Mouse (Mus musculus): ENCODE results near the gene Abhd2.

Abhd2 gene

DNA sequence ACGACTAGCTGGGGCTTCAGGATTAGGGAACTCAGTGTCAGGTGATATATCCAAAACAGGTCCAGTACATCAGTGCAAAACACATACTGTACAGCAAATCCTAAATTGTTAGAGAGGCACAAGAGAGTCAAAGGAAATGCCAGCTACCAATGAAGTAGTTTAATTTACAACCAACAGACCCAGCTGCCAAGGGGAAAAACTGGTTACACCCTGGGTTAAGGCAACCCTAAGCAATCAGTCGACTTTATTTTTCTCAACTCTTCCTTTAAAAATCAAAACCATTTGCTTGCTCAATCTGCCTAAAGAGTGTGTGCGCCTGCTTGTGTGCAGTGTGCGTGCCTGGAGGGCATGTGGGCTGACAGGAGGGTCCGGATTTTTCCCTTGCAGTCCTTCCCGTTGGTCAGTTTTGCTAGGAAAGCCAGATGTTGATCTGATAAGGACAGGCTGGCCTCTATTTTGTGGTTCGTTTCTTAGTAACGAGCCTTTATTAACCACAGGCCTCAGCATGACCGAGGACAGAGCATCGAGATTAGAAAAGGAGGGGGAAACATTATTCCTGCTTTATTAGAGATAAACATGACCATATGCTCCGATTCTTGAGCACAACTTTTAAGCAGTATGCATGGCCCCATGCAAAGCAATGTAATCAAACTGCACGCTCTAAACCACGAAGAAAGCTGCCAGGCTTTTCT lies 45.3 kb downstream of the Abhd2 start:
- in situ Hi-C loops (cut with MboI): no loop called here

DNA sequence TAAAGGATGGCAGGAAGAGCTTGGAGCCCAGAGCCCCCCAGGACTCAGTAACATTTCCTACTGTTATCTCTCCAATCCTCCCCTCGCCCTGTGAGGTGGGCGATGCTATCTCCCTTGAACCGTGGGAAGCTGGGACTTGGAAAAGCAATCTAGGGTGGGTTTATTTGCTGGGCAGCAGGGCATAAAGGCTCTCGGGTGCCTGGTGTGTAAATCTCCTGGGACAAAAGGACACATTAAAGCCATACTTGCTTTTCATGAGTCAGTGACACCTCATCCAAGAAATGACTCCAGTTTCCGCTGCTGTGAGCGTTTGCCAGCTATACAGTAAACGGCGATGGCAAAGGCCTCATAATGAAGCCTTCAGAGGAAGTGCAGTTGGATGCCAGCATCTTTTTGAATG lies 50.9 kb downstream of the Abhd2 start:
- in situ Hi-C loops (cut with MboI): no loop called here

DNA sequence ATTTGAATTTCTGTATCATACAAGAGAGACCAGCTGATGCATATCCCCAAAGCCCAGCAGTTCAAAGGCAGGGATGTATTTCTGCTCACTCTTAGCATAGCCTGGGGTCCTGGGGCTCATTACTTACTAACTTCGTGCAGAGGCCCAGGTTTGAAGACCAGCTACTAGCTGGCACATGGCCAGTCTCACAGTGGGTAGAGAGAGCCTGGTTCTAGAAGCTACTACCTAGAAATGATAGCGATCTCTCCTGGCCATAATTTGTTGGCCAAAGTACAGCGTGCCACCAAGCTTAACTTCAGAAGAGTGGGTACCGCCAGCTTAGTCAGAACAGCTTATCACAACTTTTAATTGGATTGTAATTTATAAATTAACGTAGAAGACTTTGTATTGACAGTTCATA lies 55.8 kb downstream of the Abhd2 start:
- in situ Hi-C loops (cut with MboI): no loop called here

DNA sequence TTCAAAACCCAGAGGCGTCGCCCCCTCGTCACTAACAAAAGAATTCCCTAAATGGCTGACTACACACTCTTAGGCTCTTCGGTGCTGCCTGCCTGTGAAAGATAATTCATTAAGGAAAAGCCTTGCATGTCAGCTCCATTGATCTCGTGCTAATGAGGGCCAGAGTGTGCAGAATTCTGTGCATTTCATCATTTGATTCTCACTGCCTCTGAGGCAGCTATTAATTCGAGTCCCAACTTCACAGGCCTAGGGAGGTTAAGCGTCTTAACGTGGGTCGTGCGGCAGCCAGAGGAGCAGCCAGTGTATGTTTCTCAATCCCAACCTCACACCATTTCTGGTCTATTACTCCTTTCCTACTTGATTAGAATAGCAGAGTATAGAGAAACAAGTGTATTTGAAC lies 58.2 kb downstream of the Abhd2 start:
- in situ Hi-C loops (cut with MboI): no loop called here

DNA sequence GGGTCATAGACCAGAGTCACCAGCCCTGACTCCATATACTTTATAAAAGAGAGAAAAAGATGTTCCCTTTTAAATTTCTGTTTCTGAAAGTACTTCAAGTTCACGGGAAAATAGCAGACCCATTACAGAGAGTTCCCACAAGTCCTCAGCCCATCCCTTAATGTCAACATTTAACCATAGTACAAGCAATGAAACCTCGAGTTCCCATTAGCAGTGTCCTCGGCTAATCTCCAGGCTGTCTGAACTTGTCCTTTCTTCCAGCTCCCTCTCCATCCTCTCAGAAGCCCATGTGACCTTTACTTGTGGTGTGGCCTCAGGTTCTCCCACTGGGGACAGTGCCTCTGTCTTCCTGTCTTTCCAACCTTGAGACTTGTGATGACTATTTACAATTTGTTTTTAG lies 60.4 kb downstream of the Abhd2 start:
- in situ Hi-C loops (cut with MboI): no loop called here

- in situ Hi-C loops (cut with MboI): no loop called here
Observed at GRCm38 (mm10) chr7:79336362-79336910, 63.4 kb downstream of the Abhd2 start.

GRCm38 (mm10) chr7:79345902-79346301 lies 72.9 kb downstream of the Abhd2 start:
- in situ Hi-C loops (cut with MboI): no loop called here

DNA sequence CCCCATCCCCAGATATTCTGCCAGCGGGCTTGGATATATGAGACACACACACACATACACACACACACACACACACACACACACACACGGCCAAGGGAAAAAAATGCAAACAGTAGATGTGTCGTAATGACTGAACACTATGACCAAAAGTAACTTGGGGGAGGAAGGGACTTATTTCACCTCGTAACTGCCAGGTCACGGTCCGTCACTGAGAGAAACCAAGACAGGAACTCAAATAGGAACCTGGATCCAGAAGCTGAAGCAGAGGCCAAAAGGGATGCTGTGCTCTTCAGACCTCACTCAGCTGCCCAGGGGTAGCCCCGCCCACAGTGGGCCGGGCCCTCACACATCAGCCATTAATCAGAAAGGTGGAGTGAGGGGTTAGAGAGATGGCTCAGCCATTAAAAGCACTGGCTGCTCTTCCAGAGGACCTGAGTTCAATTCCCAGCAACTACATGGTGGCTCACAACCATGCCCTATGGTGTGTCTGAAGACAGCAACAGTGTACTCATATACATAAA lies 73.6 kb downstream of the Abhd2 start:
- in situ Hi-C loops (cut with MboI): no loop called here

- in situ Hi-C loops (cut with MboI): no loop called here
Observed at GRCm38 (mm10) chr7:79347108-79347813, 74.3 kb downstream of the Abhd2 start.

- in situ Hi-C loops (cut with MboI): no loop called here
Observed at GRCm38 (mm10) chr7:79348816-79349215, 75.8 kb downstream of the Abhd2 start.

GRCm38 (mm10) chr7:79349738-79350386 lies 76.9 kb downstream of the Abhd2 start:
- in situ Hi-C loops (cut with MboI): no loop called here

- in situ Hi-C loops (cut with MboI): no loop called here
Observed at GRCm38 (mm10) chr7:79358350-79359182, 85.6 kb downstream of the Abhd2 start.

DNA sequence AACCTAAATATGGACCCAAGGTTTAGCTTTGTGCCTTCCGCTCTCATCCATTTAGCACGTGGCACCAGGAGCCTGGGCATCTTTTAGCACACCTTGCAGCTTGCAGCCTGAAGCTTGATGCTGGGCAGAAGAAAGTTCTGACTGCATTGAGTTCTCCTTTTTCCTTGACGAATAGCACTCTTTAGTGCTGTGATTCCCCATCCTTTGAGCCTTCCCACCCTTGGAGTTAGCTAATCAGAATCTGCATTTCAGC lies 86.1 kb downstream of the Abhd2 start:
- in situ Hi-C loops (cut with MboI): no loop called here

- in situ Hi-C loops (cut with MboI): no loop called here
Observed at GRCm38 (mm10) chr7:79360056-79360455, 87.1 kb downstream of the Abhd2 start.

DNA sequence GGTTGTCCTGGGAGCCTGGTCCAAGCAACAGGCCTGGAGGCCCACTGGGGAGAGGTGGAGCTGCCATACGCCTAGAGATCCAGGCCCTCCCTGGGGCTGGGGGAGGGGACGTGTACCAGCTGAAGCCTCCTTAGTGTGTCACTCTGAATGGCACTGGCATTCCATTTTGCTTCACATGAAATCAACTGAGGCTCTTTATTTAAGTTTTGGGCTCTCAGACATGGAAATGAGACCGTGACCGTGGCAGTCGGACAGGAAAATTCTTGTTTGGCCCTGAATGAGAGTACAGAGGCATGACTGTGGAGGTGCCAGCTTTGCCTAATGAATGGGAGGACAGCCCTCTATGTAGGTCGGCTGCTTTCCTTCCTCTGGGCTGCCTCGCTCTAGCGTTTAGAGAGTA lies 89.2 kb downstream of the Abhd2 start:
- in situ Hi-C loops (cut with MboI): no loop called here

GRCm38 (mm10) chr7:79362830-79363229 lies 89.8 kb downstream of the Abhd2 start:
- in situ Hi-C loops (cut with MboI): no loop called here

DNA sequence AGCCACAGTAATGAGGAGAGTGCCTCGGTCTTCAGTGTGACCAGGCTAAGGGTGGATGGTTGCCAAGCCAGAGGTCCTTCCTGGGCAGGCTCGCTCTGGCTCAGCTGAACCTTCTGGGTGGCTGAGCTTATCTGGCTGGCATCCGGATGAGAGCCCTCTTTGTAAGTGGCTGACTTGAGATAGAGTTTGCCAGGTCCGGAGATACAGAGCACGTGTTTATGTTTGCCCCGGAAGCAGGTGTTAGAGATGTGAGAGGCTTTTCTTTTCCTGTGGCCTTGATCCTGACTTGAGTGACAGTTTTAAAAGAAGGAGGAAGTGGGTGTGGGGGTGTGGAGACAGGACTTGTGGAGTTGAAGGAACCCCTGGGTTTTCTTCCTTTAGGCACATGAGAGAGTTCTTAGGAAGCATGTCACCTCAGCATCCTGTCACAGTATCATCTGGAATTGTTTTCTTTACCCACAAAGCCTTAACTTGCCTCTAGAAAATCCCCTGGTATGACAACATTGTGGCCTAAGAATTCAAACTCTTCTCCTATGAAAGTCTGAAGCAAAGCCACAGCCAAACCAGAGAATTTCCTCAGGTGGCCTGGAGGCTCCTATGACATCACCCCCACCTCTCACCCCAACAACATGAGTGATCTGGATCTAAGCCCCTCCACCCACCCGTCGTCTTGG lies 90.5 kb downstream of the Abhd2 start:
- in situ Hi-C loops (cut with MboI): no loop called here

- in situ Hi-C loops (cut with MboI): no loop called here
Observed at GRCm38 (mm10) chr7:79368664-79369063, 95.7 kb downstream of the Abhd2 start.

DNA sequence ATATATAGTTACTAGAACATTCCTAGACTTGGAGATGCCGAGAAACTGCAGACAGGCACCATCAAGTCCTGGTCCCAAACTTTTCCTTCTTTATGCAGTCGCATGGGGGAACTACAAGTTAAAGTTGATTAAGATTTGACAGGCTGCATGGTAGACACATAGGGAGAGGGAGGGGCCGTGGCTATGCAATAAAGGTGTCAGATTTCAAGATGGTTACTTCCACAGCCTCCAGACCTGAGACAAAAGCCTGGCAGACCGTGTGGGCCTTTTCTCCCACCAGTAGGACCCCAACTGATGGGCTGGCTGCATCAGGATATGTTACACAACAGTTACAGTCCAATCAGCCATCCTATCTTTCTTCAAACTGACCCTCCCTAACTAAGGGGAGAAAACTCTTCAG lies 96.4 kb downstream of the Abhd2 start:
- in situ Hi-C loops (cut with MboI): no loop called here

DNA sequence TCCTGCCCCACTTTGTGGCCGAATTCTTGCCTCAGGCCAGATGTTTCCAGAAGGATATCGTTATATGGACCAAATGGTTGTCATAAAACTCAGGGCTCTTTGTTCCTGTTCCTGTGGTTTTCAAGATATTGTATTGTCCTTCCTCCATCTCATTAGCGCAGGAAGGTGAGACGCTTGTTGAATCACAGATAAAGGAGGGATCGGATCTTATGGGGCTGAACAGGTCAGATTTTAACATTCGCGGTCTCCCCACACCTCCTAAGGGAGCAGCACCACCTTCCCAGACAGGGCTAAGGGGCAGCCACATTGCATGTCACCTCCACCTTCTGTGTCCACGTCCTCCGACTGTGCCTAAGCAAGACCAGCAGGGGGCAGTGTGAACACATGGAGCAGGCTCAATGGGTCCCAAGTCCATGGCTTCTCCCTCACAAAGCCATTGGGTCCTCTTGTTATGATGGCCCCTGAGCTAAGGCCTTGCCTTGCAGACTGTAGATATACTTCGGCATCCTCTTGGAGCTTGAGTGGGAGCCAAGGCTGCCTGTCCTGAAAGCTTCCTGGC lies 98.4 kb downstream of the Abhd2 start:
- in situ Hi-C loops (cut with MboI): no loop called here

DNA sequence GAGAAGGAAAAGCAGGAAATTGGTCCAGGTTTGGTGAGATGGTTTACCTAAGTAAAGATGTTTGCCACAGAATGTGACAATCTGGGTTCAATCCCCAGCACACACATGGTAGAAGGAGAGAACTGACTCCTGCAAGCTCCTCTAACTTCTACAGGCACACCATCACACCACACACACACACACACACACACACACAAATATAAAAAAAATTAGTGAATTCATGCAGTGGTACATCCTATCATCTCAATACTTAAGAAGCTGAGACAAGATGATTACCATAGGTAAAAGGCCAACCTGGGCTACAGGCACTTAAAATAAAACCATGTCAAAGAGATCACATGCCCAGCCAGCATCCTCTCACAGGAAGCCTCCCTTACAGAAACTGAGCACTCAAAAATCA lies 101.0 kb downstream of the Abhd2 start:
- in situ Hi-C loops (cut with MboI): no loop called here

Measured in mature B cell (primary cell).